Mouse (Mus musculus) midbrain, embryonic 16.5 days (tissue): Measurements from ENCODE around the gene Entpd6. TPM values are rescaled to one million over a fixed set of nuclear protein-coding genes. Genes with fewer than 3 reads are reported as not detected.

Source experiments
- ATAC-seq: fragments of 200-750 bp; cut with Nextera tagmentation; 2 replicates; pipeline ENCODE4 v1.8.0; 2017; ENCODE audit warnings: moderate TSS enrichment
- H3K27ac ChIP-seq: fragments of 300-500 bp; sonication (generic); 2 replicates; pipeline ENCODE4 v1.5.1; 2014; ENCODE audit warnings: mild to moderate bottlenecking, low read length, mixed read lengths
- H3K27me3 ChIP-seq: fragments of 300-500 bp; sonication (generic); 2 replicates; pipeline ENCODE4 v1.6.1; 2014; ENCODE audit warnings: low read depth, low read length, mixed read lengths; ENCODE audit not compliant: control insufficient read depth, insufficient read depth
- H3K36me3 ChIP-seq: fragments of 300-500 bp; sonication (generic); 2 replicates; pipeline ENCODE4 v1.6.1; 2014; ENCODE audit warnings: mild to moderate bottlenecking, low read length, moderate library complexity, mixed read lengths; ENCODE audit not compliant: control insufficient read depth, insufficient read depth
- H3K4me1 ChIP-seq: fragments of 300-500 bp; sonication (generic); 2 replicates; pipeline ENCODE4 v1.6.1; 2014; ENCODE audit warnings: mild to moderate bottlenecking, low read length, mixed read lengths; ENCODE audit not compliant: control insufficient read depth, insufficient read depth
- H3K4me2 ChIP-seq: fragments of 300-500 bp; sonication (generic); 2 replicates; pipeline ENCODE4 v1.6.1; 2014; ENCODE audit warnings: mild to moderate bottlenecking, low read length, mixed read lengths
- H3K4me3 ChIP-seq: fragments of 300-500 bp; sonication (generic); 2 replicates; pipeline ENCODE4 v1.5.1; 2014; ENCODE audit warnings: low read depth, mild to moderate bottlenecking, low read length, moderate library complexity, mixed read lengths
- H3K9ac ChIP-seq: fragments of 300-500 bp; sonication (generic); 2 replicates; pipeline ENCODE4 v1.6.1; 2014; ENCODE audit warnings: low read depth, low read length, mixed read lengths
- H3K9me3 ChIP-seq: fragments of 300-500 bp; sonication (generic); replicated peaks from 2 replicates; pipeline ENCODE4 v1.6.1; 2014; ENCODE audit warnings: mild to moderate bottlenecking, low read length, mixed read lengths; ENCODE audit not compliant: control insufficient read depth, poor library complexity, severe bottlenecking
- WGBS: fragments of 180-500 bp; shearing (Covaris S2); extraction: QIAGEN DNeasy Blood & Tissue Kit; methylation state at CpG from one replicate; pipeline ENCODE4 v1.1.7; 2014; 5-methylcytosine and 5-hydroxymethylcytosine counted together
- polyA plus RNA-seq: library from polyadenylated mRNA; unstranded; fragments of >200 nt; fragmentation: Nextera tagmentation; extraction: Ambion mirVana; gene quantifications from 2 replicates; pipeline ENCODE4 v1.2.1, GENCODE M21; 2015

Gene Entpd6
- 75.3 and 85.7 TPM in 2 replicates for polyA plus RNA-seq

DNA sequence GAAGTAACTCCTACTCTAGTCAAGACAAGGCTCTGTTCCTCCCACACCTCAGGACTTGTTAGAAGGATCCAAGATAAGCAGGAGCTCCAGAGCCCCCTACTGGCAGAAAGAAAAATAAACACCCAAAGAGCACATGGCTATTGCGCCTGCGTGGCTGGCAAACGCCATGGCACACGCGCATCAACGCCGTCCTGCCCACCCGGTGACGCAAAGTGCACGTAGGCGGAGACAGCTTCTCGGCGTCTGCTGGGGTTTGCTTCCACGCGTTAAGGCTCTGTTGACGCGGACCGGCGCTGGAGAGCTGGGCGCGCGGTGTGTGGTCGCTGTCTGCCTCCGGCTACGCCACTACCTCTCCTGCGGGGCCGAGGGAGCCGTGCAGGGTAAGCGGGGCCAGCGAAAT lies at the start of gene Entpd6:
TSS of gene Entpd6 (plus strand) at position 189 of the 400 bp plus-strand sequence.
- H3K9ac ChIP-seq: peak within 1 kb of the TSS; percentile 84
- peaks cover 8% of the 10 kb centered on the region; the same call in 1 of the 2 replicates for H3K36me3 ChIP-seq
- H3K4me1 ChIP-seq: peaks cover 11% of the 10 kb centered on the region
- H3K9me3 ChIP-seq: no peaks in the 10 kb centered on the region
- peak within 1 kb of the TSS; percentile 73 for H3K4me2 ChIP-seq
- H3K4me3 ChIP-seq: peak within 1 kb of the TSS; percentile 70
- no peaks in the 10 kb centered on the region; the same call in 1 of the 2 replicates for H3K27me3 ChIP-seq
- peak within 1 kb of the TSS; percentile 84 for H3K27ac ChIP-seq
- ATAC-seq: peak; percentile 98
- WGBS: under 1% methylated on average over 30 of the region's 30 CpGs

- Histone ChIP-seq H3K9me3 (no peaks in the 10 kb centered on the region), H3K4me1 (no peaks in the 10 kb centered on the region), H3K36me3 (no peaks in the 10 kb centered on the region), H3K27me3 (no peaks in the 10 kb centered on the region), H3K4me3 (no peak overlapping the region), H3K27ac (no peak overlapping the region), H3K9ac (no peak overlapping the region), H3K4me2 (no peak overlapping the region)
- ATAC-seq: no peak
- WGBS: 85% methylated on average over 4 of the region's 4 CpGs
Measured at GRCm38 (mm10) chr2:150712167-150712674, 36.6 kb upstream of the Entpd6 start.

- H3K9me3 ChIP-seq: no peaks in the 10 kb centered on the region
- H3K4me2 ChIP-seq: no peak overlapping the region
- H3K4me3 ChIP-seq: no peak overlapping the region
- no peaks in the 10 kb centered on the region; the same call in 1 of the 2 replicates for H3K27me3 ChIP-seq
- WGBS: 19% methylated on average over 11 of the region's 11 CpGs
- ATAC-seq: peak; percentile 76
- no peak overlapping the region for H3K9ac ChIP-seq
- H3K36me3 ChIP-seq: no peaks in the 10 kb centered on the region
- no peak overlapping the region for H3K27ac ChIP-seq
- H3K4me1 ChIP-seq: no peaks in the 10 kb centered on the region
Measured at GRCm38 (mm10) chr2:150735756-150736576, 12.9 kb upstream of the Entpd6 start.

DNA sequence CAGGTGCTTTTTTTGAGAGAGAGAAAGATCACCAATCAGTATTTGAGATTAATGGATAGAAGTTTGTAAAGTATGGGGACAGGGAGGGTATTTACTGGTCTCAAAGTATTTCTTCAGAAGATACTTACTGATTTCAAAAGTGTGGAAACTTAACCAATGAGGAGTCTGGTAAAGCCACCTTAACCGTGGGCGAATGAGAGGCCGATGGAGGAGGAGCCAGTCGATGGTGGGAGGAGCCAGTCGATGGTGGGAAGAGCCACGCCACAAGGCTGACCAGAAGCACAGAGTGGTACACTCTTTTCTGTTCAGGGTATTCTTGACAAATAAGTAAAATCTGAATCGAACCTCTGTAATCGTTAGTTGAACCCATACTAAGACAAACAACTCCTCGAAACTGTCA lies 11.0 kb upstream of the Entpd6 start:
- ATAC-seq: no peak
- Histone ChIP-seq H3K36me3 (no peaks in the 10 kb centered on the region), H3K4me2 (no peak overlapping the region), H3K27me3 (no peaks in the 10 kb centered on the region; the same call in 1 of the 2 replicates), H3K4me1 (no peaks in the 10 kb centered on the region), H3K27ac (no peak overlapping the region), H3K9me3 (no peaks in the 10 kb centered on the region), H3K4me3 (no peak overlapping the region), H3K9ac (no peak overlapping the region)
- WGBS: 85% methylated on average over 9 of the region's 9 CpGs

- Histone ChIP-seq H3K4me3 (no peak overlapping the region), H3K27ac (no peak overlapping the region), H3K9me3 (no peaks in the 10 kb centered on the region), H3K9ac (no peak overlapping the region), H3K27me3 (no peaks in the 10 kb centered on the region; the same call in 1 of the 2 replicates), H3K36me3 (no peaks in the 10 kb centered on the region), H3K4me2 (no peak overlapping the region), H3K4me1 (no peaks in the 10 kb centered on the region)
- ATAC-seq: no peak
- WGBS: 74% methylated on average over 10 of the region's 10 CpGs
Measured at GRCm38 (mm10) chr2:150740145-150740841, 8.5 kb upstream of the Entpd6 start.

GRCm38 (mm10) chr2:150741405-150741804 lies 7.4 kb upstream of the Entpd6 start:
- Histone ChIP-seq H3K27me3 (no peaks in the 10 kb centered on the region; the same call in 1 of the 2 replicates), H3K9me3 (no peaks in the 10 kb centered on the region), H3K9ac (no peak overlapping the region), H3K36me3 (no peaks in the 10 kb centered on the region), H3K4me3 (no peak overlapping the region), H3K27ac (no peak overlapping the region), H3K4me1 (no peaks in the 10 kb centered on the region), H3K4me2 (no peak overlapping the region)
- 62% methylated on average over 4 of the region's 4 CpGs for WGBS
- ATAC-seq: 0 out of 2 replicates have a peak, but pooled peaks have one; percentile 56

DNA sequence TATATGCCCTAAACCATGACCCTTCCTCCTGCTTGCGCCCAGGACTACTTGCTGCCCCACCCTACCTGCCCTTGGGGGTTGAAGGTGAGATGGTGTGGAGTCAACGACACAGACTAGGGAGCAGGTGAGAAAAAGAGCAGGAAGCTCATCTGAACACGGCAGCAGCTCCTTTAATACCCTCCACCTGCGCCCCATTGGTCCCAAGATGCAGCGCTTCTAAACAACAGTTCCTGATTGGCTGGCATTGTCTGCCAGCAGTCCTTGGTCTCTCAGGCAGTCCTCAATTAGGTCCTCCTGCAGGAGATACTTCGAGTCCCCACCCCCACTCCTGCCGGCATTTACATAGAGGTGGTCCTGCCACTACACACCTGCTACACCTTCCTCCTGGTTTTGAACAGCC lies 3.8 kb upstream of the Entpd6 start:
- H3K27me3 ChIP-seq: no peaks in the 10 kb centered on the region; the same call in 1 of the 2 replicates
- no peak for ATAC-seq
- H3K27ac ChIP-seq: no peak overlapping the region
- H3K4me2 ChIP-seq: no peak overlapping the region
- H3K9ac ChIP-seq: no peak overlapping the region
- no peaks in the 10 kb centered on the region for H3K9me3 ChIP-seq
- peaks cover 5% of the 10 kb centered on the region for H3K4me1 ChIP-seq
- H3K4me3 ChIP-seq: no peak overlapping the region
- WGBS: 78% methylated on average over 7 of the region's 7 CpGs
- no peaks in the 10 kb centered on the region for H3K36me3 ChIP-seq

GRCm38 (mm10) chr2:150749283-150749682 lies 441 bp downstream of the Entpd6 start:
- peaks cover 8% of the 10 kb centered on the region; the same call in 1 of the 2 replicates for H3K36me3 ChIP-seq
- H3K4me1 ChIP-seq: peaks cover 11% of the 10 kb centered on the region
- peak overlapping the region; percentile 84 for H3K27ac ChIP-seq
- peak overlapping the region; percentile 73 for H3K4me2 ChIP-seq
- peak overlapping the region; percentile 70 for H3K4me3 ChIP-seq
- peak overlapping the region; percentile 84 for H3K9ac ChIP-seq
- under 1% methylated on average over 24 of the region's 24 CpGs for whole genome bisulfite sequencing
- H3K27me3 ChIP-seq: no peaks in the 10 kb centered on the region; the same call in 1 of the 2 replicates
- H3K9me3 ChIP-seq: no peaks in the 10 kb centered on the region
- ATAC-seq: peak; percentile 91
